In genomic region chr8:15470561-15470960, GRCm38 (mm10) we compare ENCODE assay signal across 16 mouse cellular contexts.
"Had no signal": no experiment of that assay in that cellular context is flagged by ENCODE, and none has a peak within 500 bp of the region (broad histone marks: within the 10 kb centered on the region; RNA-seq: fewer than 3 reads in every experiment).

No protein-coding gene starts in this region.

- H3K4me3 ChIP-seq: neural tube, embryonic 13.5 days; neural tube, embryonic 15.5 days; stomach, embryonic 15.5 days had no signal

- H3K27ac ChIP-seq: neural tube, embryonic 13.5 days; neural tube, embryonic 15.5 days; stomach, embryonic 15.5 days; stomach, postnatal 0 days had no signal

- H3K9me3 ChIP-seq: neural tube, embryonic 13.5 days; neural tube, embryonic 15.5 days; stomach, embryonic 15.5 days had no signal

- DNase-seq: retina, postnatal 1 day; right cerebral cortex, adult 18-20 months; right cerebral cortex, postnatal 14 days; right cerebral cortex, postnatal 25 days; right cerebral cortex, postnatal 4 days; spleen, adult 18-20 months; thymus, adult 18-20 months; thymus, adult 2 months; thymus, postnatal 14 days; thymus, postnatal 25 days; thymus, postnatal 36 days; thymus, postnatal 4 days had no signal

- H3K36me3 ChIP-seq: neural tube, embryonic 13.5 days; neural tube, embryonic 15.5 days; stomach, embryonic 15.5 days had no signal

- H3K4me2 ChIP-seq: neural tube, embryonic 13.5 days; neural tube, embryonic 15.5 days; stomach, embryonic 15.5 days had no signal

- H3K4me1 ChIP-seq: neural tube, embryonic 13.5 days; neural tube, embryonic 15.5 days; stomach, embryonic 15.5 days had no signal

- H3K9ac ChIP-seq: neural tube, embryonic 13.5 days; neural tube, embryonic 15.5 days; stomach, embryonic 15.5 days had no signal

- H3K27me3 ChIP-seq: neural tube, embryonic 13.5 days; neural tube, embryonic 15.5 days; stomach, embryonic 15.5 days had no signal
